In the genomic region with DNA sequence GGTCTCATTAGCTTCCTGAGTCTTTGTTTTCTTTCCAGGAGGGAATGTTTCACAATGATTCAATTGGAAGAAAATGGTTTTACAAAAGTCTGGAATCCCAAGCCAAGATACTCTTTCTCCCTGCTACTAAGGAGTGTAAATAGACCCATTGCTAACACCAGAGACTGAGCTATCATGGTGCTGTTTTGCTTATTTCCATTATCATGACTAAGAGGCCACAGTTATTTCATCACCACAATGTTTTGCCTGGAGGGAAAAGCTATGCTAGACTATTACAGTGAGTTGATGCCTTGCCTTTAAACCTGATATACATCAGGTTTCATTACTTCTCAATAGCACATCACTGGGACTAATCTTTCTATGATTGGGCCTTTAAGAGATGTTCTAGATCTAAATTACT, we compare ENCODE assay signal across 15 mouse cellular contexts.
"Had no signal": no experiment of that assay in that cellular context is flagged by ENCODE, and none has a peak within 500 bp of the region (broad histone marks: within the 10 kb centered on the region; RNA-seq: fewer than 3 reads in every experiment).

No protein-coding gene starts in this region.

- H3K9me3 ChIP-seq: midbrain, embryonic 10.5 days; midbrain, embryonic 13.5 days; midbrain, embryonic 15.5 days; neural tube, embryonic 12.5 days; stomach, embryonic 15.5 days had no signal

- H3K27me3 ChIP-seq: midbrain, embryonic 13.5 days; midbrain, embryonic 15.5 days; neural tube, embryonic 12.5 days; stomach, embryonic 15.5 days had no signal

- H3K27ac ChIP-seq: midbrain, embryonic 10.5 days; midbrain, embryonic 13.5 days; midbrain, embryonic 15.5 days; neural tube, embryonic 12.5 days; stomach, embryonic 15.5 days; stomach, postnatal 0 days had no signal

- H3K4me3 ChIP-seq: midbrain, embryonic 10.5 days; midbrain, embryonic 13.5 days; midbrain, embryonic 15.5 days; myocyte; neural tube, embryonic 12.5 days; stomach, embryonic 15.5 days had no signal

- DNase-seq: lung, adult 18-20 months; lung, embryonic 14.5 days; lung, postnatal 10 days; lung, postnatal 4 days; right cerebral cortex, postnatal 14 days; thymus, adult 2 months; thymus, postnatal 25 days; thymus, postnatal 4 days had no signal

- H3K36me3 ChIP-seq: midbrain, embryonic 10.5 days; midbrain, embryonic 13.5 days; midbrain, embryonic 15.5 days; neural tube, embryonic 12.5 days; stomach, embryonic 15.5 days had no signal

- H3K4me1 ChIP-seq: midbrain, embryonic 13.5 days; midbrain, embryonic 15.5 days; neural tube, embryonic 12.5 days; stomach, embryonic 15.5 days had no signal
